Mouse (Mus musculus) lung, embryonic 14.5 days (tissue): ENCODE results near the gene Apod. TPM values are rescaled to one million over a fixed set of nuclear protein-coding genes. Genes with fewer than 3 reads are reported as not detected.

Experiments
- ATAC-seq: fragments of 200-750 bp; cut with Nextera tagmentation; 2 replicates; pipeline ENCODE4 v1.8.0; 2017; ENCODE audit warnings: mild to moderate bottlenecking, moderate TSS enrichment, moderate library complexity; ENCODE audit not compliant: insufficient read depth
- DNase-seq: peaks from one replicate; pipeline ENCODE4 v3.0.0-alpha.2; 2015
- H3K27ac ChIP-seq: fragments of 300-500 bp; sonication (generic); 2 replicates; pipeline ENCODE4 v1.5.1; 2014; ENCODE audit warnings: low read depth, mild to moderate bottlenecking, moderate library complexity
- H3K27me3 ChIP-seq: fragments of 300-500 bp; sonication (generic); 2 replicates; pipeline ENCODE4 v1.6.1; 2014; ENCODE audit warnings: low read length, control low read depth; ENCODE audit not compliant: insufficient read depth
- H3K36me3 ChIP-seq: fragments of 300-500 bp; sonication (generic); 2 replicates; pipeline ENCODE4 v1.6.1; 2014; ENCODE audit warnings: control low read depth; ENCODE audit not compliant: insufficient read depth
- H3K4me1 ChIP-seq: fragments of 300-500 bp; sonication (generic); 2 replicates; pipeline ENCODE4 v1.6.1; 2014; ENCODE audit warnings: antibody characterized with exemption, control low read depth; ENCODE audit not compliant: insufficient read depth
- H3K4me2 ChIP-seq: fragments of 300-500 bp; sonication (generic); 2 replicates; pipeline ENCODE4 v1.6.1; 2014; ENCODE audit warnings: mild to moderate bottlenecking
- H3K4me3 ChIP-seq: fragments of 300-500 bp; sonication (generic); 2 replicates; pipeline ENCODE4 v1.5.1; 2014; ENCODE audit warnings: low read depth, low read length
- H3K9ac ChIP-seq: fragments of 300-500 bp; sonication (generic); 2 replicates; pipeline ENCODE4 v1.6.1; 2014
- H3K9me3 ChIP-seq: fragments of 300-500 bp; sonication (generic); 2 replicates; pipeline ENCODE4 v1.6.1; 2016; ENCODE audit warnings: low read depth, low read length, control low read depth
- CTCF ChIP-seq: IDR thresholded peaks from 2 replicates; pipeline ENCODE4 v1.5.1; 2016; ENCODE audit warnings: antibody characterized with exemption, low read depth
- WGBS: fragments of 180-500 bp; shearing (Covaris S2); extraction: QIAGEN DNeasy Blood & Tissue Kit; methylation state at CpG from one replicate; pipeline ENCODE4 v1.1.7; 2014; 5-methylcytosine and 5-hydroxymethylcytosine counted together
- polyA plus RNA-seq: library from polyadenylated mRNA; unstranded; fragments of >200 nt; fragmentation: Nextera tagmentation; extraction: Ambion mirVana; gene quantifications from 2 replicates; pipeline ENCODE4 v1.2.1, GENCODE M21; 2014

Apod gene
- polyA plus RNA-seq, 1 experiment from 2014 or later: not detected

DNA sequence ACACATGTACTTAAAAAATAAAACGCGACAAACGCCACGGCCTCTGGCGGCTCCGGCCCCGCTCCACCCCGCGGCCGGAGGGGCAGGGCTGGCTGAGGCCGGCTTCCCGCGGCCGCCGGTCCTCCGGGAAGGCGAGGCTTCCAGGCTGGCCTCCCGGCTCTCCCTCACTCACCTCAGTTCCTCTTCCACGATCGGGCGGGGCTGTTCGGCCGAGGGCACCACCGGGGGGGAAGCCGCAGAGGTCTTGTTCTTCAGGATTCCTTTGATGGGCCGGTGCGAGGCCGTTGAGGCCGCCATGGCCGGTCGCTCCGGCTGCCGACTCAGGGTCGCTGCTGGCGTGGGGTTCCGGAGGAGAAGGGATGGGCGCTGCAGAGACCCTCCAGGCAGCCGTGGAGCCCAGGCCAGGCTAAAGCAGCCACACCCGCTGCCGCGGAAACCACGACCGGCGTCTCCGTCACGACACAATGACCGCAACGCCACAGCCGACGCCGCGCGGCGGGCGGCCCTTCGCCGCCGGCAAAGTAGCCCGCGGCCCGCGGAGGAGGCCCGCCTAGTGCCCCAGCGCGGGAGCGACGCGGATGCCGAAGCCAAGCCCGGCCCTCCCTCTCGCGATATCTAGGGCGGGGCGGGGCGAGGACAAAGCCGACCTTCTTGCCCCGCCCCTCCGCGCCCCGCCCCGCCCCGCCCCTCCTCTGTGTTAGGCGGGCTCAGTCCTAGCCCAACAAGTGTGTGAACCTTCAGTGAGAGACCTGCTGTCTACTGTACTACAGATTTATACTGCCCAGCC lies 39.7 kb downstream of the Apod start, which contains the start of gene Ppp1r2:
Gene Ppp1r2, minus strand, starts transcription at position 604 of the 787 bp plus-strand sequence.
- no peak for TF ChIP-seq CTCF
- peak within 1 kb of the TSS; percentile 84 for H3K4me2 ChIP-seq
- peak within 1 kb of the TSS; percentile 90 for H3K27ac ChIP-seq
- H3K4me1 ChIP-seq: peaks cover 15% of the 10 kb centered on the region
- under 1% methylated on average over 83 of the region's 83 CpGs for WGBS
- H3K27me3 ChIP-seq: no peaks in the 10 kb centered on the region
- H3K9me3 ChIP-seq: no peaks in the 10 kb centered on the region
- ATAC-seq: peak; percentile 96
- H3K36me3 ChIP-seq: peaks cover 5% of the 10 kb centered on the region; the same call in 1 of the 2 replicates
- peak within 1 kb of the TSS; percentile 93 for H3K9ac ChIP-seq
- peak within 1 kb of the TSS; percentile 84 for H3K4me3 ChIP-seq
- peak; percentile 96 for DNase-seq

GRCm38 (mm10) chr16:31274084-31274483 lies 40.5 kb downstream of the Apod start:
- Histone ChIP-seq H3K4me1 (peaks cover 15% of the 10 kb centered on the region), H3K27ac (peak overlapping the region; percentile 90; the same call in 1 of the 2 replicates), H3K4me3 (peak overlapping the region; percentile 84), H3K9me3 (no peaks in the 10 kb centered on the region), H3K36me3 (peaks cover 5% of the 10 kb centered on the region; the same call in 1 of the 2 replicates), H3K4me2 (peak overlapping the region; percentile 84), H3K9ac (peak overlapping the region; percentile 93), H3K27me3 (no peaks in the 10 kb centered on the region)
- under 1% methylated on average over 6 of the region's 6 CpGs for WGBS
- ATAC-seq (no peak), DNase-seq (peak; percentile 64)
- TF ChIP-seq CTCF: no peak

GRCm38 (mm10) chr16:31266692-31267091 lies 47.9 kb downstream of the Apod start:
- H3K27me3 ChIP-seq: no peaks in the 10 kb centered on the region
- H3K27ac ChIP-seq: no peak overlapping the region
- no peak for ATAC-seq
- 91% methylated on average over 2 of the region's 2 CpGs for WGBS
- H3K9me3 ChIP-seq: no peaks in the 10 kb centered on the region
- no peak for TF ChIP-seq CTCF
- no peak overlapping the region for H3K4me3 ChIP-seq
- H3K4me2 ChIP-seq: no peak overlapping the region
- no peak for DNase-seq
- H3K4me1 ChIP-seq: no peaks in the 10 kb centered on the region
- H3K36me3 ChIP-seq: peaks cover 20% of the 10 kb centered on the region
- no peak overlapping the region for H3K9ac ChIP-seq

DNA sequence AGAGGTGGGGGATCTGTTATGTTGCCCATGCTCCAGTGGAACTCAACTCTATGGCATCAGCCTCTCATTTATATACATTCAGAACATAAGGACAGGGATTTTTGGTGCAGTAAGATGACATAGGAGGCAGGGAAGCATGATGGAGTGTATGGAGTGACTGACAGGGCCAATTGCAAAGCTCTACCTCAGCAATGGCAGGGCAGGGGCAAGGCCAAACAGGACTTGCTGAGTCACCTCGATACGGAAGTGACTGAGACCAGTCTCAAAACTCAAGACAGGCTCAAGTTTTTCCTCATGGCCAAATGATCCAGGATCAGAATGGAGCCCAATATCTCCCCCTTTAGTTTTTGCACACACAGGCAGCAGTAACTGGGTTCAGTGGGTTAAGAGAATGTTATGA lies 58.5 kb downstream of the Apod start:
- Histone ChIP-seq H3K9ac (no peak overlapping the region), H3K9me3 (no peaks in the 10 kb centered on the region), H3K27ac (no peak overlapping the region), H3K4me1 (no peaks in the 10 kb centered on the region), H3K27me3 (no peaks in the 10 kb centered on the region), H3K4me2 (no peak overlapping the region), H3K4me3 (no peak overlapping the region), H3K36me3 (peaks cover 72% of the 10 kb centered on the region)
- ATAC-seq (no peak), DNase-seq (no peak)
- no peak for TF ChIP-seq CTCF
- 90% methylated on average over 2 of the region's 2 CpGs for WGBS

DNA sequence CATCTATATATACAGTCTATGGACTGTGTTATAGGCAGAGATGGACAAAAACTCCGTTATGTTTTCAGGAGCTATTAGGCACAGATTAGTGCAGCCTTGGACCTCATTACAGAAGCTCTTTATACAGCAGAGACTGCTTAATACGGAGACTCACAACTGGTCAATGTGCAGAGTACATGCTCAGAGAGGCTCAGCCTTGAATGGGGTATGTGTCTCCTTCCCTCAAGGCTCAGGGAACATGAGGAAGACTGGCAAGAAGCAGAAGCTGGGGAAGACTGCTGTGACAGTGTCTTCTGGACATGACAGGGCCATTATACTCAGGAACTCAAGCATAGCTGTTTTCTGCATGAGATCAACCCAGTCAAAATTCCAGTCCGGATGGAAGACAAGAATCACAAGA lies 58.9 kb downstream of the Apod start:
- H3K4me2 ChIP-seq: no peak overlapping the region
- DNase-seq (no peak), ATAC-seq (no peak)
- H3K4me3 ChIP-seq: no peak overlapping the region
- no peak overlapping the region for H3K27ac ChIP-seq
- no peak overlapping the region for H3K9ac ChIP-seq
- H3K9me3 ChIP-seq: no peaks in the 10 kb centered on the region
- no peaks in the 10 kb centered on the region for H3K4me1 ChIP-seq
- TF ChIP-seq CTCF: no peak
- 84% methylated on average over 3 of the region's 3 CpGs for WGBS
- H3K27me3 ChIP-seq: no peaks in the 10 kb centered on the region
- peaks cover 67% of the 10 kb centered on the region for H3K36me3 ChIP-seq

DNA sequence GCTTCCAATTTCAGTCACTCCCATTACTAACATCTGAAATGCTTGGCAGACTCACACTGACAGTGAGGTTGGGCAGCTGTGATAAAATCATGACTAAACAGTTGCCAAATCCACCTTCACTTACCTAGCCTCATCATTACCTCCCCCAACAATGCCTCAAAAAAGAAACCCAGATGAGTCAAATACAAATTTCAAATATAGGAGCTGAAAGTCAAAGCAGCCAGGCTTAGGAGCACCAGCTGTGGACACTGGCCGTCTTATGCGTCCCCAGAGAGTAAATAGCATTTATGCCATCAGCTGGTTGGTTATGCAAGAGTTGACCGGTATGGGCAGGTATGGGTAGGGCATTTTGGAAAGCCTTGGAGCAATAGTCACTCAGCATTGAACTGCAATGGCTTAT lies 65.2 kb downstream of the Apod start:
- Histone ChIP-seq H3K36me3 (peaks cover 12% of the 10 kb centered on the region), H3K9ac (no peak overlapping the region), H3K4me3 (no peak overlapping the region), H3K27ac (no peak overlapping the region), H3K4me2 (no peak overlapping the region), H3K27me3 (no peaks in the 10 kb centered on the region), H3K9me3 (no peaks in the 10 kb centered on the region), H3K4me1 (no peaks in the 10 kb centered on the region)
- no peak for DNase-seq
- WGBS: 91% methylated on average over 3 of the region's 3 CpGs
- no peak for TF ChIP-seq CTCF
- ATAC-seq: no peak

DNA sequence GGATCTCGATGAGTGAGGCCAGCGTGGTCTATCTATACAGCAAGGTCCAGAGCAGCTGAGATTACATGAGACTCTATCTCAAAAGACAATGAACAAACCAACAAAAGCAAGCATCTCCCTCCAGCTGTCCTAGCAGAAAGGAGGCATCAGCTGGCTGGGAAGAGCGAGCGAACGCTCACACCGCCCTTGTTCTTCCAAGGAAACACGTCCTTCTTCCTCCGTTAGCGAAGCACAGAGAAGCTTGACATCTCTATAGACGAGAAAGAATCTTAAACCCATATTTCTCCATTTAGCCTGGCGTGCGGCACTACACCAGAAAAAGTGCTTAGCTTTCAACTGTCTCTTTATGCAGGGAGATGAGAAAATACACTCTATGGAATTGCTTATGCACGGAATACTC lies 65.9 kb downstream of the Apod start:
- no peaks in the 10 kb centered on the region for H3K27me3 ChIP-seq
- no peaks in the 10 kb centered on the region for H3K9me3 ChIP-seq
- WGBS: 88% methylated on average over 13 of the region's 13 CpGs

More for the DNA sequence above, 65.9 kb downstream of the Apod start:
- TF ChIP-seq CTCF: no peak
- Histone ChIP-seq H3K36me3 (peaks cover 11% of the 10 kb centered on the region), H3K27ac (no peak overlapping the region), H3K4me2 (no peak overlapping the region), H3K4me3 (no peak overlapping the region), H3K4me1 (no peaks in the 10 kb centered on the region), H3K9ac (no peak overlapping the region)
- DNase-seq (no peak), ATAC-seq (no peak)
